In genomic region chr14:122852506-122853057, GRCm38 (mm10) we compare ENCODE assay signal across 19 mouse cellular contexts.
DNase-seq lines count a peak whose midpoint lies in the region; ATAC-seq lines count a peak whose summit lies in the region.
"Had no signal": no experiment of that assay in that cellular context is flagged by ENCODE, and none has a peak within 500 bp of the region (broad histone marks: within the 10 kb centered on the region; RNA-seq: fewer than 3 reads in every experiment).

No protein-coding gene starts in this region.

- H3K9ac ChIP-seq in forebrain, embryonic 11.5 days (ENCODE audit: low read length): no peak overlapping the region
- H3K9ac ChIP-seq: forebrain, embryonic 15.5 days; heart, embryonic 13.5 days; hindbrain, embryonic 13.5 days; liver, embryonic 15.5 days had no signal

- no peaks in the 10 kb centered on the region for H3K36me3 ChIP-seq in forebrain, embryonic 10.5 days (replicated peaks)
- H3K36me3 ChIP-seq in forebrain, embryonic 11.5 days (ENCODE audit: control insufficient read depth, insufficient read depth, low read length): no peaks in the 10 kb centered on the region
- H3K36me3 ChIP-seq: forebrain, embryonic 15.5 days; heart, embryonic 13.5 days; hindbrain, embryonic 13.5 days; liver, embryonic 15.5 days had no signal

- WGBS in forebrain, embryonic 10.5 days: 88% methylated on average over 5 of the region's 5 CpGs
- 86% methylated on average over 5 of the region's 5 CpGs for WGBS in forebrain, embryonic 11.5 days

- H3K9me3 ChIP-seq in forebrain, embryonic 10.5 days: no peaks in the 10 kb centered on the region
- H3K9me3 ChIP-seq in forebrain, embryonic 11.5 days (ENCODE audit: control insufficient read depth, low read length): no peaks in the 10 kb centered on the region
- H3K9me3 ChIP-seq: forebrain, embryonic 15.5 days; heart, embryonic 13.5 days; hindbrain, embryonic 13.5 days; liver, embryonic 15.5 days; megakaryocyte, embryonic 14.5 days had no signal

- DNase-seq in forebrain, embryonic 10.5 days (ENCODE audit: extremely low spot score, low spot score): no peak
- no peak for DNase-seq in forebrain, embryonic 11.5 days (ENCODE audit: low spot score)
- peak; percentile 53 for DNase-seq in CD4-positive, CD25-positive, alpha-beta regulatory T cell, adult 2 months (ENCODE audit: low read depth, low spot score)
- peak; percentile 23 for DNase-seq in thymus, postnatal 14 days
- no peak for DNase-seq in left cerebral cortex, adult 11 months (ENCODE audit: low spot score)
- no peak for DNase-seq in adrenal gland, postnatal 4 days (ENCODE audit: low spot score in 2 of 2)
- DNase-seq: cerebellum, postnatal 10 days; embryo, embryonic 11 days; kidney, adult 11 months; kidney, postnatal 10 days had no signal

- no peaks in the 10 kb centered on the region for H3K27me3 ChIP-seq in forebrain, embryonic 10.5 days (ENCODE audit: poor library complexity, severe bottlenecking)
- H3K27me3 ChIP-seq in forebrain, embryonic 11.5 days (ENCODE audit: control insufficient read depth, insufficient read depth, low read length): no peaks in the 10 kb centered on the region
- H3K27me3 ChIP-seq: forebrain, embryonic 15.5 days; heart, embryonic 13.5 days; hindbrain, embryonic 13.5 days; liver, embryonic 15.5 days; megakaryocyte, embryonic 14.5 days had no signal

- no peak overlapping the region for H3K4me3 ChIP-seq in forebrain, embryonic 10.5 days
- no peak overlapping the region for H3K4me3 ChIP-seq in forebrain, embryonic 11.5 days (ENCODE audit: low read depth, low read length)
- H3K4me3 ChIP-seq: forebrain, embryonic 15.5 days; heart, embryonic 13.5 days; hindbrain, embryonic 13.5 days; liver, embryonic 15.5 days; megakaryocyte, embryonic 14.5 days had no signal

- peaks cover 3% of the 10 kb centered on the region; the same call in 1 of the 2 replicates for H3K4me1 ChIP-seq in forebrain, embryonic 10.5 days
- no peaks in the 10 kb centered on the region for H3K4me1 ChIP-seq in forebrain, embryonic 11.5 days (replicated peaks; ENCODE audit: control insufficient read depth, insufficient read depth, low read length)
- H3K4me1 ChIP-seq: forebrain, embryonic 15.5 days; heart, embryonic 13.5 days; hindbrain, embryonic 13.5 days; liver, embryonic 15.5 days had no signal

- H3K4me2 ChIP-seq in forebrain, embryonic 11.5 days (ENCODE audit: low read depth, low read length, severe bottlenecking): no peak overlapping the region
- H3K4me2 ChIP-seq: forebrain, embryonic 15.5 days; heart, embryonic 13.5 days; hindbrain, embryonic 13.5 days; liver, embryonic 15.5 days had no signal

- ATAC-seq in forebrain, embryonic 11.5 days (replicated peaks; ENCODE audit: low FRiP score): no peak
- peak; percentile 60 to 81 for ATAC-seq in hematopoietic stem cell, adult 5-6 weeks (replicated peaks in 1 of 2; ENCODE audit: insufficient read depth in 1 of 2, low FRiP score in 2 of 2, low TSS enrichment in 1 of 2, low read depth in 1 of 2, poor library complexity in 2 of 2, severe bottlenecking in 2 of 2)
- ATAC-seq in erythroid progenitor cell, adult 5-6 weeks (replicated peaks; ENCODE audit: low FRiP score, poor library complexity, severe bottlenecking): no peak
- ATAC-seq: forebrain, embryonic 15.5 days; lung, postnatal 0 days had no signal

- H3K27ac ChIP-seq in forebrain, embryonic 10.5 days: 0 out of 2 replicates have a peak overlapping the region, but pooled peaks have one; percentile 7
- H3K27ac ChIP-seq in forebrain, embryonic 11.5 days (ENCODE audit: low read depth, low read length): no peak overlapping the region
- H3K27ac ChIP-seq: forebrain, embryonic 15.5 days; heart, embryonic 13.5 days; hindbrain, embryonic 13.5 days; liver, embryonic 15.5 days; stomach, postnatal 0 days had no signal

Comparison
In these comparisons a context has a peak if more than half of its experiments do, and no peak if none do; other contexts are left out.
1. DNase-seq: peak in CD4-positive, CD25-positive, alpha-beta regulatory T cell, adult 2 months (single experiment) and thymus, postnatal 14 days (single experiment); none in forebrain, embryonic 10.5 days (single experiment), forebrain, embryonic 11.5 days (single experiment), left cerebral cortex, adult 11 months (single experiment) and adrenal gland, postnatal 4 days (0 of 2).
2. ATAC-seq: peak in hematopoietic stem cell, adult 5-6 weeks (2 of 2); none in forebrain, embryonic 11.5 days (single experiment) and erythroid progenitor cell, adult 5-6 weeks (single experiment).